Mouse (Mus musculus): ENCODE measurements around the gene Pcgf6. TPM values are rescaled to one million over a fixed set of nuclear protein-coding genes. Genes with fewer than 3 reads are reported as not detected.

Pcgf6 gene
- polyA plus RNA-seq (2014; fragmentation: Nextera tagmentation; extraction: Ambion mirVana), result 20.4 and 23.0 TPM in 2 replicates

GRCm38 (mm10) chr19:47050271-47051032, at the start of gene Pcgf6:
TSS of gene Pcgf6 (minus strand) at chr19:47050906.
- WGBS, result under 1% methylated on average over 74 of the region's 75 CpGs
- Histone ChIP-seq H3K9me3 (replicated peaks; ENCODE audit: control insufficient read depth, low read length) (no peaks in the 10 kb centered on the region), H3K9ac (ENCODE audit: low read length) (peak within 1 kb of the TSS; percentile 85), H3K4me1 (ENCODE audit: control insufficient read depth, insufficient read depth, low read length) (peaks cover 11% of the 10 kb centered on the region), H3K27ac (ENCODE audit: low read depth, low read length) (peak within 1 kb of the TSS; percentile 94), H3K4me3 (ENCODE audit: low read depth, low read length) (peak within 1 kb of the TSS; percentile 82), H3K36me3 (ENCODE audit: control insufficient read depth, insufficient read depth, low read length) (peaks cover 25% of the 10 kb centered on the region), H3K27me3 (replicated peaks; ENCODE audit: control insufficient read depth, insufficient read depth, low read length) (no peaks in the 10 kb centered on the region), H3K4me2 (ENCODE audit: low read length) (peak within 1 kb of the TSS; percentile 71)
- ATAC-seq, result peak; percentile 95
- peak; percentile 90 for DNase-seq (ENCODE audit: low spot score)

DNA sequence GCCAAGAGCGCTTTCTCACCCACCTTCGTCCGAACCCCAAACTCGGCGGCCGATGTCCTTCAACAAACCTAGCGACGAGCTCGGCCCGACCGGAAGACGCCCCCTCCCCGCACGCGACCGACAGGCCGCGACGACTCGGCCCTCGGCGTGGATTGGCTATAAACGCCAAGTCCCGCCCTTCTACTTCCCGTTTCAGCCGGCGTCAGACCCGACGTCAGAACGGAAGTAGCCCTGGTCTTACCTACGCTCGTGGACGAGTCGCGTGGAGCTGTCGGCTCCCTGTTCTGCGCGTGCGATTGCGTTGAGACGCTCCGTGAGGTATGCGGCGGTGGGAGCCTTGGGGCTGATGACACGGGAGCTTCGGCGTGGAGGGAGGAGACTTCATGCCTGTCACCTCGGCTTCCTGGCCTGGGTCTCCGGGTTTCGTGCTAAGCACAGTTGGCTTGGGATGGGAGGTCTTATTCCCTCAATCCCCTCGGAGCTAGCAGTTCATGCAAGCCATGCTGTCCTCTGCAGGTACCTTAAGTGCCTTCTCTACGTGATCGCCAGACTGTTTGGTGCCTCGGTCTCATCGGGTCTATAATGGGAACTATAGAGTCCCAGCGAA, 39.9 kb upstream of the Pcgf6 start, which contains the start of the genes Usmg5 and Pdcd11:
Gene Usmg5 (minus strand): TSS at position 98 of the 607 bp plus-strand sequence.
Gene Pdcd11 (plus strand): TSS at position 219 of the 607 bp plus-strand sequence.
- peak within 1 kb of the TSS; percentile 83 for H3K9ac ChIP-seq (ENCODE audit: low read length)
- ATAC-seq (peak; percentile 100), DNase-seq (ENCODE audit: low spot score) (peak; percentile 98)
- peaks cover 35% of the 10 kb centered on the region for H3K36me3 ChIP-seq (ENCODE audit: control insufficient read depth, insufficient read depth, low read length)
- H3K4me1 ChIP-seq (ENCODE audit: control insufficient read depth, insufficient read depth, low read length), result peaks cover 13% of the 10 kb centered on the region
- under 1% methylated on average over 56 of the region's 56 CpGs for WGBS
- H3K27me3 ChIP-seq (replicated peaks; ENCODE audit: control insufficient read depth, insufficient read depth, low read length), result no peaks in the 10 kb centered on the region
- H3K4me3 ChIP-seq (ENCODE audit: low read depth, low read length), result peak within 1 kb of the TSS; percentile 75
- peak within 1 kb of the TSS; percentile 80 for H3K4me2 ChIP-seq (ENCODE audit: low read length)
- peak within 1 kb of the TSS; percentile 63 for H3K27ac ChIP-seq (ENCODE audit: low read depth, low read length)
- H3K9me3 ChIP-seq (replicated peaks; ENCODE audit: control insufficient read depth, low read length), result no peaks in the 10 kb centered on the region

GRCm38 (mm10) chr19:47089718-47090525, 39.2 kb upstream of the Pcgf6 start:
- H3K27me3 ChIP-seq (replicated peaks; ENCODE audit: control insufficient read depth, insufficient read depth, low read length), result no peaks in the 10 kb centered on the region
- H3K4me1 ChIP-seq (ENCODE audit: control insufficient read depth, insufficient read depth, low read length), result peaks cover 13% of the 10 kb centered on the region
- no peaks in the 10 kb centered on the region for H3K9me3 ChIP-seq (replicated peaks; ENCODE audit: control insufficient read depth, low read length)
- ATAC-seq (peak; percentile 66), DNase-seq (ENCODE audit: low spot score) (no peak)
- 2% methylated on average over 36 of the region's 36 CpGs for WGBS
- peak overlapping the region; percentile 52; the same call in 1 of the 2 replicates for H3K27ac ChIP-seq (ENCODE audit: low read depth, low read length)
- peak overlapping the region; percentile 75 for H3K4me3 ChIP-seq (ENCODE audit: low read depth, low read length)
- H3K4me2 ChIP-seq (ENCODE audit: low read length), result peak overlapping the region; percentile 72
- peaks cover 35% of the 10 kb centered on the region for H3K36me3 ChIP-seq (ENCODE audit: control insufficient read depth, insufficient read depth, low read length)
- H3K9ac ChIP-seq (ENCODE audit: low read length), result peak overlapping the region; percentile 83

GRCm38 (mm10) chr19:47088226-47088625, 37.5 kb upstream of the Pcgf6 start:
- DNase-seq (ENCODE audit: low spot score) (no peak), ATAC-seq (no peak)
- Histone ChIP-seq H3K9ac (ENCODE audit: low read length) (no peak overlapping the region), H3K4me2 (ENCODE audit: low read length) (no peak overlapping the region), H3K4me3 (ENCODE audit: low read depth, low read length) (no peak overlapping the region), H3K36me3 (ENCODE audit: control insufficient read depth, insufficient read depth, low read length) (peaks cover 38% of the 10 kb centered on the region), H3K9me3 (replicated peaks; ENCODE audit: control insufficient read depth, low read length) (no peaks in the 10 kb centered on the region), H3K4me1 (ENCODE audit: control insufficient read depth, insufficient read depth, low read length) (peaks cover 13% of the 10 kb centered on the region), H3K27me3 (replicated peaks; ENCODE audit: control insufficient read depth, insufficient read depth, low read length) (no peaks in the 10 kb centered on the region), H3K27ac (ENCODE audit: low read depth, low read length) (no peak overlapping the region)
- 84% methylated on average over 3 of the region's 3 CpGs for WGBS

DNA sequence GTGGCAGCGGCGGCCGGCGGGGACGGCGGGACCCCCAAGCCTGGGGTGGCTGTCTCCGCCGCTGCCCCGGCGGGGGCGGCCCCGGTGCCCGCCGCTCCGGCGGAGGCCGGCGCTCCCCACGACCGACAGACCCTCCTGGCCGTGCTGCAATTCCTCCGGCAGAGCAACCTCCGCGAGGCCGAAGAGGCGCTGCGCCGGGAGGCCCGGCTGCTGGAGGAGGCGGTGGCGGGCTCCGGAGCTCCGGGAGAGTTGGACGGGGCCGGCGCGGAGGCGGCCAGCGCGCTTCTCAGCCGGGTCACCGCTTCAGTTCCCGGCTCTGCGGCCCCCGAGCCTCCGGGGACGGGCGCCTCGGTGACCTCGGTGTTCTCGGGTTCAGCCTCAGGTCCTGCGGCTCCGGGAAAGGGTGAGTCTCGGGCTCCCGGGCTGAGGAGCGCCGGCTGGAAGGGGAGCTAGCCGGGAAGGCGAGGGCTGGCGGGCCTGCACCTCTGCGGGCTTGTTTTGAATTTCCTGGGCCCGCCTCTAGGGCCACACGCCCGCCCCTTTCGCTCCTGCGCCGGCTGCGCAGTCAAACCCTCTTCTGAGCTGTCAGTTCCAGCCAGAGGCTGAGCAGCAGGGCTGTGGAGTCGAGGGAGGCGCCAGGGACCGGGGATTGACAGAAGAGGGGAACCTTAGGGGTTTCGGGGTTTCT, 17.4 kb upstream of the Pcgf6 start:
- H3K4me2 ChIP-seq (ENCODE audit: low read length), result peak overlapping the region; percentile 79
- ATAC-seq, result peak; percentile 93
- H3K36me3 ChIP-seq (ENCODE audit: control insufficient read depth, insufficient read depth, low read length), result peaks cover 21% of the 10 kb centered on the region
- WGBS, result 0% methylated on average over 71 of the region's 72 CpGs
- no peaks in the 10 kb centered on the region for H3K9me3 ChIP-seq (replicated peaks; ENCODE audit: control insufficient read depth, low read length)
- peak; percentile 89 for DNase-seq (ENCODE audit: low spot score)
- peak overlapping the region; percentile 93 for H3K27ac ChIP-seq (ENCODE audit: low read depth, low read length)
- peaks cover 7% of the 10 kb centered on the region; the same call in 1 of the 2 replicates for H3K4me1 ChIP-seq (ENCODE audit: control insufficient read depth, insufficient read depth, low read length)
- H3K9ac ChIP-seq (ENCODE audit: low read length), result peak overlapping the region; percentile 91
- H3K4me3 ChIP-seq (ENCODE audit: low read depth, low read length), result peak overlapping the region; percentile 99
- H3K27me3 ChIP-seq (replicated peaks; ENCODE audit: control insufficient read depth, insufficient read depth, low read length), result no peaks in the 10 kb centered on the region; the same call in 1 of the 2 replicates

GRCm38 (mm10) chr19:47067096-47067882, 16.6 kb upstream of the Pcgf6 start, which contains the start of gene Taf5:
TSS of gene Taf5 (plus strand) at chr19:47067746.
- peaks cover 18% of the 10 kb centered on the region for H3K36me3 ChIP-seq (ENCODE audit: control insufficient read depth, insufficient read depth, low read length)
- peak within 1 kb of the TSS; percentile 99 for H3K4me3 ChIP-seq (ENCODE audit: low read depth, low read length)
- peak within 1 kb of the TSS; percentile 79 for H3K4me2 ChIP-seq (ENCODE audit: low read length)
- DNase-seq (ENCODE audit: low spot score), result peak; percentile 99
- peak; percentile 86 for ATAC-seq
- peak within 1 kb of the TSS; percentile 93 for H3K27ac ChIP-seq (ENCODE audit: low read depth, low read length)
- H3K9me3 ChIP-seq (replicated peaks; ENCODE audit: control insufficient read depth, low read length), result no peaks in the 10 kb centered on the region
- no peaks in the 10 kb centered on the region; the same call in 1 of the 2 replicates for H3K27me3 ChIP-seq (replicated peaks; ENCODE audit: control insufficient read depth, insufficient read depth, low read length)
- 10% methylated on average over 49 of the region's 49 CpGs for WGBS
- peaks cover 7% of the 10 kb centered on the region; the same call in 1 of the 2 replicates for H3K4me1 ChIP-seq (ENCODE audit: control insufficient read depth, insufficient read depth, low read length)
- peak within 1 kb of the TSS; percentile 91 for H3K9ac ChIP-seq (ENCODE audit: low read length)

DNA sequence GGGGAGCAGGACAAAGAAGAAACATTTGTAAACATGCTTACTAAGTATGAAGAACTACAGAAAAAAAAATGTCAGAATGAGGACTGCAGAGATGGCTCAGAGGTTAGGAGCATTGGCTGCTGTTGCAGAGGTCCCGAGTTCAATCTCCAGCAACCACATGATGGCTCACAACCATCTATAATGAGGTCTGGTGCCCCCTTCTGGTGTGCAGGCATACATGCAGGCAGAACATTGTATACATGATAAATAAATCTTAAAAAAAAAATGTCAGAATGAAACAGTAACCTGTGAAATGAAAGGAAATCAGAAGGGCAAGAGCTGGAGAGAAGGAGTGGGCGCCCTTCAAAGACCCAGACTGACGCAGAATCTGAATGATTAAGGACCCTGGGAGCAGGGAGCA, 15.2 kb upstream of the Pcgf6 start:
- peaks cover 7% of the 10 kb centered on the region; the same call in 1 of the 2 replicates for H3K4me1 ChIP-seq (ENCODE audit: control insufficient read depth, insufficient read depth, low read length)
- WGBS, result 93% methylated on average over 3 of the region's 3 CpGs
- DNase-seq (ENCODE audit: low spot score) (no peak), ATAC-seq (no peak)
- H3K9me3 ChIP-seq (replicated peaks; ENCODE audit: control insufficient read depth, low read length), result no peaks in the 10 kb centered on the region
- H3K4me3 ChIP-seq (ENCODE audit: low read depth, low read length), result no peak overlapping the region
- H3K27me3 ChIP-seq (replicated peaks; ENCODE audit: control insufficient read depth, insufficient read depth, low read length), result no peaks in the 10 kb centered on the region; the same call in 1 of the 2 replicates
- H3K4me2 ChIP-seq (ENCODE audit: low read length), result no peak overlapping the region
- H3K27ac ChIP-seq (ENCODE audit: low read depth, low read length), result no peak overlapping the region
- no peak overlapping the region for H3K9ac ChIP-seq (ENCODE audit: low read length)
- H3K36me3 ChIP-seq (ENCODE audit: control insufficient read depth, insufficient read depth, low read length), result peaks cover 3% of the 10 kb centered on the region

All from forebrain, embryonic 14.5 days (tissue).